Mouse (Mus musculus): ENCODE data around the gene Tmem107. TPM values are rescaled to one million over a fixed set of nuclear protein-coding genes. Genes with fewer than 3 reads are reported as not detected.

Tmem107 gene
- total RNA-seq, 1 experiment, result 38.8 TPM

GRCm38 (mm10) chr11:69103531-69104435 lies 33.2 kb downstream of the Tmem107 start:
- Histone ChIP-seq H3K4me3 (ENCODE audit: insufficient read depth in 1 of 2, low read depth in 1 of 2, low read length in 2 of 2, poor library complexity in 1 of 2, severe bottlenecking in 1 of 2) (no peak overlapping the region), H3K9me3 (ENCODE audit: control insufficient read depth, insufficient read depth, low read depth, low read length) (no peaks in the 10 kb centered on the region), H3K9ac (ENCODE audit: insufficient read depth, low read depth, low read length, poor library complexity, severe bottlenecking) (no peak overlapping the region), H3K36me3 (ENCODE audit: control insufficient read depth, insufficient read depth, low read length, poor library complexity, severe bottlenecking) (peaks cover 65% of the 10 kb centered on the region), H3K4me1 (ENCODE audit: control insufficient read depth in 2 of 2, insufficient read depth in 2 of 2, low read length in 2 of 2, poor library complexity in 1 of 2) (no peaks in the 10 kb centered on the region; a peak in 1 of 4 replicates), H3K27ac (ENCODE audit: insufficient read depth, low read depth, low read length, poor library complexity, severe bottlenecking) (no peak overlapping the region)
- DNase-seq (ENCODE audit: low read depth, low spot score), result no peak
- in situ Hi-C loops (cut with MboI; ENCODE audit: low sequenced_read_pairs in 2 of 2, unreplicated experiment in 2 of 2), result no loop called here
- TF ChIP-seq HCFC1 (IDR thresholded peaks at IDR 0.05; ENCODE audit: borderline replicate concordance, insufficient read depth, low read length), result no peak
- TF ChIP-seq ZNF384 (IDR thresholded peaks at IDR 0.05; ENCODE audit: low read depth, low read length), result no peak
- TF ChIP-seq CHD2 (IDR thresholded peaks at IDR 0.05; ENCODE audit: low read depth, low read length), result no peak
- TF ChIP-seq ZC3H11A (IDR thresholded peaks at IDR 0.05; ENCODE audit: borderline replicate concordance, low read depth, low read length), result no peak
- no peak for TF ChIP-seq MAFK (IDR thresholded peaks at IDR 0.05; ENCODE audit: insufficient read depth, low read depth, low read length)

DNA sequence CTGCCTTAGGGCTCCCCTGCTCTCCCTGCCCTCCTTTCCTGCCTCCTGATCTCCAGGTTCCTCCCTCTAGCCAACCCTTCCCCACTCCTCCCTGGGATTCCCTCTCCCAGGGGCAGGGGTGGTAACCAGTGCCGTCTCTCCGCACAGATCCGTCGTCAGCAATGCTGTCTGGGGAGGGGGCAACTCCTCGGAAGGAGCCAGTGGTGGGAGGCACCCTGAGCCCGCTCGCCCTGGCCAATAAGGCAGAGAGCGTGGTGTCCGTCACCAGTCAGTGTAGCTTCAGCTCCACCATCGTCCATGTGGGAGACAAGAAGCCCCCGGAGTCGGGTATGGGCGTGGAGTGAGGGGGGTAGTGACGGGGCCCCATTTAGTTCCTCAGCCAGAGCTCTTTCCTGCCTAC lies 33.9 kb downstream of the Tmem107 start:
- peaks cover 0 to 5% of the 10 kb centered on the region in 2 experiments; a peak in 1 of 4 replicates for H3K4me1 ChIP-seq (ENCODE audit: control insufficient read depth in 2 of 2, insufficient read depth in 2 of 2, low read length in 2 of 2, poor library complexity in 1 of 2)
- H3K36me3 ChIP-seq (ENCODE audit: control insufficient read depth, insufficient read depth, low read length, poor library complexity, severe bottlenecking), result peaks cover 65% of the 10 kb centered on the region
- in situ Hi-C loops (cut with MboI; ENCODE audit: low sequenced_read_pairs in 2 of 2, unreplicated experiment in 2 of 2), result no loop called here
- H3K9me3 ChIP-seq (ENCODE audit: control insufficient read depth, insufficient read depth, low read depth, low read length), result no peaks in the 10 kb centered on the region
- no peak overlapping the region for H3K9ac ChIP-seq (ENCODE audit: insufficient read depth, low read depth, low read length, poor library complexity, severe bottlenecking)
- H3K27ac ChIP-seq (ENCODE audit: insufficient read depth, low read depth, low read length, poor library complexity, severe bottlenecking), result no peak overlapping the region
- TF ChIP-seq MAFK (IDR thresholded peaks at IDR 0.05; ENCODE audit: insufficient read depth, low read depth, low read length), result no peak
- TF ChIP-seq ZNF384 (IDR thresholded peaks at IDR 0.05; ENCODE audit: low read depth, low read length), result no peak
- no peak for TF ChIP-seq CHD2 (IDR thresholded peaks at IDR 0.05; ENCODE audit: low read depth, low read length)
- no peak for TF ChIP-seq HCFC1 (IDR thresholded peaks at IDR 0.05; ENCODE audit: borderline replicate concordance, insufficient read depth, low read length)
- TF ChIP-seq ZC3H11A (IDR thresholded peaks at IDR 0.05; ENCODE audit: borderline replicate concordance, low read depth, low read length), result no peak
- no peak overlapping the region for H3K4me3 ChIP-seq (ENCODE audit: insufficient read depth in 1 of 2, low read depth in 1 of 2, low read length in 2 of 2, poor library complexity in 1 of 2, severe bottlenecking in 1 of 2)
- no peak for DNase-seq (ENCODE audit: low read depth, low spot score)

DNA sequence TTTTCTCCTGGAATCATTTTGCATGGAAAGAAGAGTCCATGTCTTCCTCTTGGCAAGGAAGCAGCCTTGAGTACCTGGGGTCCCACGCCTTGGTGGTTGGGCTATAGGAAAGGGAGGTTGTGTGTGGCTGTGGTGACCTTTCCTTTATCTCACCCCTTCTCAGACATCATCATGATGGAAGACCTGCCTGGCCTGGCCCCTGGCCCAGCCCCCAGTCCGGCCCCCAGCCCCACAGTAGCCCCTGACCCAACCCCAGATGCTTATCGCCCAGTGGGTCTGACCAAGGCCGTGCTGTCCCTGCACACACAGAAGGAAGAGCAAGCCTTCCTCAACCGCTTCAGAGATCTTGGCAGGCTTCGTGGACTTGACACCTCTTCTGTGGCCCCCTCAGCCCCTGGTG lies 34.6 kb downstream of the Tmem107 start:
- TF ChIP-seq MAFK (IDR thresholded peaks at IDR 0.05; ENCODE audit: insufficient read depth, low read depth, low read length) (no peak), ZNF384 (IDR thresholded peaks at IDR 0.05; ENCODE audit: low read depth, low read length) (no peak), CHD2 (IDR thresholded peaks at IDR 0.05; ENCODE audit: low read depth, low read length) (no peak), ZC3H11A (IDR thresholded peaks at IDR 0.05; ENCODE audit: borderline replicate concordance, low read depth, low read length) (no peak), HCFC1 (IDR thresholded peaks at IDR 0.05; ENCODE audit: borderline replicate concordance, insufficient read depth, low read length) (no peak)
- DNase-seq (ENCODE audit: low read depth, low spot score), result no peak
- no peaks in the 10 kb centered on the region for H3K9me3 ChIP-seq (ENCODE audit: control insufficient read depth, insufficient read depth, low read depth, low read length)
- H3K4me3 ChIP-seq (ENCODE audit: insufficient read depth in 1 of 2, low read depth in 1 of 2, low read length in 2 of 2, poor library complexity in 1 of 2, severe bottlenecking in 1 of 2), result no peak overlapping the region
- H3K36me3 ChIP-seq (ENCODE audit: control insufficient read depth, insufficient read depth, low read length, poor library complexity, severe bottlenecking), result peaks cover 65% of the 10 kb centered on the region
- in situ Hi-C loops (cut with MboI; ENCODE audit: low sequenced_read_pairs in 2 of 2, unreplicated experiment in 2 of 2), result no loop called here
- H3K27ac ChIP-seq (ENCODE audit: insufficient read depth, low read depth, low read length, poor library complexity, severe bottlenecking), result no peak overlapping the region
- H3K4me1 ChIP-seq (ENCODE audit: control insufficient read depth in 2 of 2, insufficient read depth in 2 of 2, low read length in 2 of 2, poor library complexity in 1 of 2), result peaks cover 2 to 7% of the 10 kb centered on the region in 2 experiments; a peak in 1 of 4 replicates
- no peak overlapping the region for H3K9ac ChIP-seq (ENCODE audit: insufficient read depth, low read depth, low read length, poor library complexity, severe bottlenecking)

DNA sequence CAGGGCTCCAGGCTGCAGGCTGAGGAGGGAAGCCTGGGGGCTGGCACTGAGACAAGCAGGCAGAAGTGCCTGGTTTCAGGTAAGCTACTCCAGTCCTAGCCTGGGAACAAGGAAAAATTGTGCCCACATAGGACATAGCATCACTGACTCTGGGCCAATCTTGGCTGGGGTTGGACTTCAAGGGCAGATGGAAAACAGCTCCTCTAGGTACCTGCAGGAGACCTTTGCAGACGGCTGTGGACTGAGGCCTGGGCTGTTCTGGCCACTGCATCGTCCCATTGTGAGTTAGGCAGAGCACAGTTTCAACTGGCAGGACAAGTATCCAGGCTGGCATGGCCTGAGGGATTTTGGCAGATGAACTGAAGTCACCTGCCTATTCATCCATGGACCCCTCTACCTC lies 35.2 kb downstream of the Tmem107 start:
- Histone ChIP-seq H3K9ac (ENCODE audit: insufficient read depth, low read depth, low read length, poor library complexity, severe bottlenecking) (no peak overlapping the region), H3K4me3 (ENCODE audit: insufficient read depth in 1 of 2, low read depth in 1 of 2, low read length in 2 of 2, poor library complexity in 1 of 2, severe bottlenecking in 1 of 2) (no peak overlapping the region), H3K9me3 (ENCODE audit: control insufficient read depth, insufficient read depth, low read depth, low read length) (no peaks in the 10 kb centered on the region), H3K4me1 (ENCODE audit: control insufficient read depth in 2 of 2, insufficient read depth in 2 of 2, low read length in 2 of 2, poor library complexity in 1 of 2) (peaks cover 2 to 7% of the 10 kb centered on the region in 2 experiments; a peak in 1 of 4 replicates), H3K27ac (ENCODE audit: insufficient read depth, low read depth, low read length, poor library complexity, severe bottlenecking) (no peak overlapping the region), H3K36me3 (ENCODE audit: control insufficient read depth, insufficient read depth, low read length, poor library complexity, severe bottlenecking) (peaks cover 62% of the 10 kb centered on the region)
- no peak for TF ChIP-seq ZNF384 (IDR thresholded peaks at IDR 0.05; ENCODE audit: low read depth, low read length)
- TF ChIP-seq MAFK (IDR thresholded peaks at IDR 0.05; ENCODE audit: insufficient read depth, low read depth, low read length), result no peak
- TF ChIP-seq CHD2 (IDR thresholded peaks at IDR 0.05; ENCODE audit: low read depth, low read length), result no peak
- TF ChIP-seq HCFC1 (IDR thresholded peaks at IDR 0.05; ENCODE audit: borderline replicate concordance, insufficient read depth, low read length), result no peak
- TF ChIP-seq ZC3H11A (IDR thresholded peaks at IDR 0.05; ENCODE audit: borderline replicate concordance, low read depth, low read length), result no peak
- in situ Hi-C loops (cut with MboI; ENCODE audit: low sequenced_read_pairs in 2 of 2, unreplicated experiment in 2 of 2), result no loop called here
- no peak for DNase-seq (ENCODE audit: low read depth, low spot score)
